Mouse (Mus musculus) embryonic facial prominence, embryonic 14.5 days (tissue): Measurements from ENCODE around the gene Klrb1b. TPM values are rescaled to one million over a fixed set of nuclear protein-coding genes. Genes with fewer than 3 reads are reported as not detected.

ENCODE experiments used
- ATAC-seq: fragments of 200-750 bp; cut with Nextera tagmentation; 2 replicates; pipeline ENCODE4 v1.8.0; 2017; ENCODE audit warnings: low read depth, moderate number of reproducible peaks, moderate TSS enrichment
- DNase-seq: peaks from one replicate; pipeline ENCODE4 v3.0.0-alpha.2; 2015; ENCODE audit warnings: low spot score
- H3K27ac ChIP-seq: fragments of 300-500 bp; sonication (generic); replicated peaks from 2 replicates; pipeline ENCODE4 v1.5.1; 2014; ENCODE audit warnings: low read depth, mild to moderate bottlenecking, low read length, moderate library complexity
- H3K27me3 ChIP-seq: fragments of 300-500 bp; sonication (generic); replicated peaks from 2 replicates; pipeline ENCODE4 v1.6.1; 2014; ENCODE audit warnings: low read length; ENCODE audit not compliant: control insufficient read depth, insufficient read depth
- H3K36me3 ChIP-seq: fragments of 300-500 bp; sonication (generic); 2 replicates; pipeline ENCODE4 v1.6.1; 2014; ENCODE audit warnings: low read length, mixed read lengths; ENCODE audit not compliant: control insufficient read depth, insufficient read depth
- H3K4me1 ChIP-seq: fragments of 300-500 bp; sonication (generic); 2 replicates; pipeline ENCODE4 v1.6.1; 2014; ENCODE audit warnings: antibody characterized with exemption, low read length; ENCODE audit not compliant: control insufficient read depth, insufficient read depth
- H3K4me2 ChIP-seq: fragments of 300-500 bp; sonication (generic); 2 replicates; pipeline ENCODE4 v1.6.1; 2014; ENCODE audit warnings: low read depth, mild to moderate bottlenecking, low read length, moderate library complexity, mixed read lengths
- H3K4me3 ChIP-seq: fragments of 300-500 bp; sonication (generic); 2 replicates; pipeline ENCODE4 v1.5.1; 2014; ENCODE audit warnings: low read depth, mild to moderate bottlenecking, low read length
- H3K9ac ChIP-seq: fragments of 300-500 bp; sonication (generic); 2 replicates; pipeline ENCODE4 v1.6.1; 2014; ENCODE audit warnings: low read depth, mild to moderate bottlenecking, low read length, moderate library complexity, mixed read lengths
- H3K9me3 ChIP-seq: fragments of 300-500 bp; sonication (generic); 2 replicates; pipeline ENCODE4 v1.6.1; 2016; ENCODE audit warnings: low read length; ENCODE audit not compliant: control insufficient read depth
- WGBS: fragments of 180-500 bp; shearing (Covaris S2); extraction: QIAGEN DNeasy Blood & Tissue Kit; methylation state at CpG from one replicate; pipeline ENCODE4 v1.1.7; 2014; 5-methylcytosine and 5-hydroxymethylcytosine counted together
- polyA plus RNA-seq: library from polyadenylated mRNA; unstranded; fragments of >200 nt; fragmentation: Nextera tagmentation; extraction: Ambion mirVana; gene quantifications from 2 replicates; pipeline ENCODE4 v1.2.1, GENCODE M21; 2014

The Klrb1b gene
- polyA plus RNA-seq, 1 experiment from 2014 or later: 0.39 TPM

DNA sequence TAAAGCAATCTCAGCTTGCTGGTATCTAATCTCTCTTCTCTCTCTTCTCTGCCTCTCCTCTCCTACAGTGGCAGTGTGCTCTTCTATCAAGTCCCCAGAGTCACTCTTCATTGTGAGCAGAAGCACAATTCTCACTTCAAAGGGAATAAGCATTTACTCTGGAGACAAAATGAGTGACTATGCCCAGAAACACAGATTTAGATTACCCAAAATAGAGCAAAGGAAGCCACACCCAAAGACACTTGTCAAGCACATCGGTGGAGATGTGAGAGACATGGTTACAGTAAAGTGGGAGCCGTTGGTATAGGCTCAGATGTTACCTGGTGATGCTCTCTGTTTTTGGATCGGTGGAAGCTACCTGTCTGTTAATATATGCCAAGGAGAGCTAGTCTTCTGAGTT lies 26.6 kb upstream of the Klrb1b start:
- Histone ChIP-seq H3K4me3 (no peak overlapping the region), H3K4me2 (no peak overlapping the region), H3K27me3 (no peaks in the 10 kb centered on the region), H3K4me1 (no peaks in the 10 kb centered on the region; the same call in 1 of the 2 replicates), H3K9me3 (no peaks in the 10 kb centered on the region), H3K27ac (no peak overlapping the region), H3K36me3 (no peaks in the 10 kb centered on the region), H3K9ac (no peak overlapping the region)
- DNase-seq: no peak
- WGBS: 86% methylated on average over 3 of the region's 3 CpGs
- no peak for ATAC-seq

GRCm38 (mm10) chr6:128851151-128851550 lies 25.0 kb upstream of the Klrb1b start:
- DNase-seq: no peak
- Histone ChIP-seq H3K4me2 (no peak overlapping the region), H3K4me3 (no peak overlapping the region), H3K9ac (no peak overlapping the region), H3K27me3 (no peaks in the 10 kb centered on the region), H3K36me3 (no peaks in the 10 kb centered on the region), H3K27ac (no peak overlapping the region), H3K9me3 (no peaks in the 10 kb centered on the region), H3K4me1 (no peaks in the 10 kb centered on the region; the same call in 1 of the 2 replicates)
- ATAC-seq: no peak
- WGBS: 82% methylated on average over 2 of the region's 2 CpGs

GRCm38 (mm10) chr6:128850671-128851070 lies 24.5 kb upstream of the Klrb1b start:
- WGBS: 64% methylated on average over 2 of the region's 2 CpGs
- Histone ChIP-seq H3K9me3 (no peaks in the 10 kb centered on the region), H3K9ac (no peak overlapping the region), H3K27me3 (no peaks in the 10 kb centered on the region), H3K27ac (no peak overlapping the region), H3K4me1 (no peaks in the 10 kb centered on the region; the same call in 1 of the 2 replicates), H3K4me2 (no peak overlapping the region), H3K4me3 (no peak overlapping the region), H3K36me3 (no peaks in the 10 kb centered on the region)
- ATAC-seq (no peak), DNase-seq (no peak)

GRCm38 (mm10) chr6:128849902-128850301 lies 23.8 kb upstream of the Klrb1b start:
- no peak overlapping the region for H3K27ac ChIP-seq
- no peaks in the 10 kb centered on the region for H3K36me3 ChIP-seq
- no peak for ATAC-seq

GRCm38 (mm10) chr6:128847401-128847800 lies 21.3 kb upstream of the Klrb1b start:
- Histone ChIP-seq H3K9me3 (no peaks in the 10 kb centered on the region), H3K4me3 (no peak overlapping the region), H3K27ac (no peak overlapping the region), H3K27me3 (no peaks in the 10 kb centered on the region), H3K9ac (no peak overlapping the region), H3K36me3 (no peaks in the 10 kb centered on the region), H3K4me1 (0 out of 2 replicates have a peak, but pooled peaks cover 2% of the 10 kb centered on the region), H3K4me2 (no peak overlapping the region)
- ATAC-seq (no peak), DNase-seq (no peak)
- 91% methylated on average over 4 of the region's 4 CpGs for WGBS

More at GRCm38 (mm10) chr6:128849902-128850301, 23.8 kb upstream of the Klrb1b start:
- Histone ChIP-seq H3K4me1 (no peaks in the 10 kb centered on the region; the same call in 1 of the 2 replicates), H3K4me2 (no peak overlapping the region), H3K9me3 (no peaks in the 10 kb centered on the region), H3K9ac (no peak overlapping the region), H3K27me3 (no peaks in the 10 kb centered on the region), H3K4me3 (no peak overlapping the region)
- WGBS: 54% methylated on average over 2 of the region's 2 CpGs
- DNase-seq: peak; percentile 42

GRCm38 (mm10) chr6:128845998-128846542 lies 19.9 kb upstream of the Klrb1b start:
- no peak overlapping the region for H3K27ac ChIP-seq
- H3K4me2 ChIP-seq: no peak overlapping the region
- 62% methylated on average over 6 of the region's 9 CpGs for WGBS
- no peak overlapping the region for H3K4me3 ChIP-seq
- no peaks in the 10 kb centered on the region for H3K9me3 ChIP-seq
- ATAC-seq (no peak), DNase-seq (no peak)
- H3K4me1 ChIP-seq: peaks cover 6% of the 10 kb centered on the region; the same call in 1 of the 2 replicates
- no peak overlapping the region for H3K9ac ChIP-seq
- H3K36me3 ChIP-seq: no peaks in the 10 kb centered on the region
- H3K27me3 ChIP-seq: no peaks in the 10 kb centered on the region

DNA sequence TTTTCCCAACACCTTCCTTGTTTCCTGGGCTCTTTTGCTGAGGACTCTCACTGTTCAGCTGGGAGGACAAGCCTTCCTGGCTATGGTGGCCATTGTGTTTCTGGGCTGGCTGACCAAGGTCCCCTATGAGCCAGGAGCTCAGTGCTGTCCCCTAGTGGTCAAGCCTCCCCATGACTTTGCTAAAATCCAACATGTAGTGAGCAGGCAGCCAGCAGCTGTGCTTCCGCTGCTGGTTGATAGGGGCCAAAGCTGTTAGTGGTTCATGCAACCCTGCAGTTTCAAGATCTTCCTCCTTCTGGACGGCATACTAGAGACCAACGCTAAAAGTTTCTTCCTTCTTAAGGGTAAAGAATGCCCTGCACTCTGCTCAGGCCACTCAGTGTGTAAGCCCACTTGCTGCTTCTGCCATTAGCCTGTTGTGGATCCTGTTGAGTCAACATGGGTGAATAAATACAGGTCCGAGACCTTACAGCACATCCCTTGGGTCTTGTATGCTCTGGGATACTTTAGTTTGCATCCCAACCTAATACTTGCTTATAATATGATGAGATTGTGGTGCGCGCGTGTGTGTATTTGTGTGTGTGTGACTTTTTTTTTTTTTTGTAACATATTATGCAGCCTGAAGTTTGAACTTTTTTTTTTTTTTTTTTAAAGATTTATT lies 19.3 kb upstream of the Klrb1b start:
- DNase-seq (peak; percentile 85), ATAC-seq (no peak)
- H3K4me1 ChIP-seq: peaks cover 6% of the 10 kb centered on the region; the same call in 1 of the 2 replicates
- 27% methylated on average over 7 of the region's 7 CpGs for WGBS
- no peak overlapping the region for H3K9ac ChIP-seq
- no peaks in the 10 kb centered on the region for H3K9me3 ChIP-seq
- H3K27ac ChIP-seq: no peak overlapping the region
- peak overlapping the region; percentile 18 for H3K4me2 ChIP-seq
- no peaks in the 10 kb centered on the region for H3K27me3 ChIP-seq
- H3K4me3 ChIP-seq: no peak overlapping the region
- H3K36me3 ChIP-seq: no peaks in the 10 kb centered on the region

DNA sequence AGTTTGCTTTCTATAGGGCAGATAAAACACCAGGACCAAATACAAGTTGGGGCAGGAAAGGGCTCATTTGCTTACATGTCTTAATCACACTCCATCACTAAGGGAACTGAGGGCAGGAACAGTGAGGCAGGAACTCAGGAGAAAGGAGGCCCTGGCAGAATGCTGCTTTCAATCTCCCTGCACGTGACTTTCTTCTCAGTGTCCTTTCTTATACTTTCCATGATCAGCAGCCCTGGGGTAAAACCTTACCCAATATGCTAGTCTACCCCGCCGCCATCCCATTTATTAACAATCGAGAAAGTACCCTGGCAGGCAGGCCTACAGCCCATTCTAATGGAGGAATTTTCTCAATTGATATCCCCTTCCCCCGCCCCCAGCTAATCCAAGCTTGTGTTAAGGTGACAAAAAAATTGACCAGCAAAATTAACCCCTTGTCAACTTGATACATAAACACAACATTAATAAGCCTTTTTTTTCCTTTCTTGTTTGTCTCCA lies 18.5 kb upstream of the Klrb1b start:
- 78% methylated on average over 5 of the region's 5 CpGs for WGBS
- H3K36me3 ChIP-seq: no peaks in the 10 kb centered on the region
- no peak overlapping the region for H3K27ac ChIP-seq

More for the DNA sequence above, 18.5 kb upstream of the Klrb1b start:
- H3K4me3 ChIP-seq: no peak overlapping the region
- H3K27me3 ChIP-seq: no peaks in the 10 kb centered on the region
- DNase-seq: no peak
- H3K9me3 ChIP-seq: no peaks in the 10 kb centered on the region
- H3K4me1 ChIP-seq: peaks cover 6% of the 10 kb centered on the region; the same call in 1 of the 2 replicates
- peak overlapping the region; percentile 62; the same call in 1 of the 2 replicates for H3K4me2 ChIP-seq
- ATAC-seq: no peak
- no peak overlapping the region for H3K9ac ChIP-seq
